Mouse (Mus musculus) kidney, embryonic 15.5 days (tissue): ENCODE data around the gene Cacnb1. TPM values are rescaled to one million over a fixed set of nuclear protein-coding genes. Genes with fewer than 3 reads are reported as not detected.

Experiments
- ATAC-seq: fragments of 200-750 bp; cut with Nextera tagmentation; replicated peaks from 2 replicates; pipeline ENCODE4 v1.8.0; 2017; ENCODE audit warnings: moderate TSS enrichment; ENCODE audit not compliant: low FRiP score
- H3K27ac ChIP-seq: fragments of 300-500 bp; sonication (generic); 2 replicates; pipeline ENCODE4 v1.5.1; 2015; ENCODE audit warnings: mild to moderate bottlenecking, inconsistent platforms
- H3K27me3 ChIP-seq: fragments of 300-500 bp; sonication (generic); 2 replicates; pipeline ENCODE4 v1.6.1; 2015; ENCODE audit warnings: inconsistent platforms
- H3K36me3 ChIP-seq: fragments of 300-500 bp; sonication (generic); 2 replicates; pipeline ENCODE4 v1.6.1; 2015; ENCODE audit warnings: inconsistent platforms
- H3K4me1 ChIP-seq: fragments of 300-500 bp; sonication (generic); 2 replicates; pipeline ENCODE4 v1.6.1; 2015; ENCODE audit warnings: inconsistent platforms
- H3K4me2 ChIP-seq: fragments of 300-500 bp; sonication (generic); 2 replicates; pipeline ENCODE4 v1.6.1; 2015; ENCODE audit warnings: moderate library complexity, mild to moderate bottlenecking, inconsistent platforms
- H3K4me3 ChIP-seq: fragments of 300-500 bp; sonication (generic); replicated peaks from 2 replicates; pipeline ENCODE4 v1.5.1; 2015; ENCODE audit warnings: mild to moderate bottlenecking, inconsistent platforms
- H3K9ac ChIP-seq: fragments of 300-500 bp; sonication (generic); 2 replicates; pipeline ENCODE4 v1.6.1; 2015; ENCODE audit warnings: mild to moderate bottlenecking, inconsistent platforms
- H3K9me3 ChIP-seq: fragments of 300-500 bp; sonication (generic); replicated peaks from 2 replicates; pipeline ENCODE4 v1.6.1; 2016; ENCODE audit warnings: inconsistent platforms
- whole genome bisulfite sequencing: fragments of 180-500 bp; shearing (Covaris S2); methylation state at CpG from one replicate; pipeline ENCODE4 v1.1.7; 2015; ENCODE audit warnings: mixed read lengths; 5-methylcytosine and 5-hydroxymethylcytosine counted together
- polyA plus RNA-seq: library from polyadenylated mRNA; unstranded; fragments of >200 nt; fragmentation: Nextera tagmentation; extraction: Ambion mirVana; gene quantifications from 2 replicates; pipeline ENCODE4 v1.2.1, GENCODE M21; 2015

The Cacnb1 gene
- 14.6 and 15.2 TPM in 2 replicates for polyA plus RNA-seq

DNA sequence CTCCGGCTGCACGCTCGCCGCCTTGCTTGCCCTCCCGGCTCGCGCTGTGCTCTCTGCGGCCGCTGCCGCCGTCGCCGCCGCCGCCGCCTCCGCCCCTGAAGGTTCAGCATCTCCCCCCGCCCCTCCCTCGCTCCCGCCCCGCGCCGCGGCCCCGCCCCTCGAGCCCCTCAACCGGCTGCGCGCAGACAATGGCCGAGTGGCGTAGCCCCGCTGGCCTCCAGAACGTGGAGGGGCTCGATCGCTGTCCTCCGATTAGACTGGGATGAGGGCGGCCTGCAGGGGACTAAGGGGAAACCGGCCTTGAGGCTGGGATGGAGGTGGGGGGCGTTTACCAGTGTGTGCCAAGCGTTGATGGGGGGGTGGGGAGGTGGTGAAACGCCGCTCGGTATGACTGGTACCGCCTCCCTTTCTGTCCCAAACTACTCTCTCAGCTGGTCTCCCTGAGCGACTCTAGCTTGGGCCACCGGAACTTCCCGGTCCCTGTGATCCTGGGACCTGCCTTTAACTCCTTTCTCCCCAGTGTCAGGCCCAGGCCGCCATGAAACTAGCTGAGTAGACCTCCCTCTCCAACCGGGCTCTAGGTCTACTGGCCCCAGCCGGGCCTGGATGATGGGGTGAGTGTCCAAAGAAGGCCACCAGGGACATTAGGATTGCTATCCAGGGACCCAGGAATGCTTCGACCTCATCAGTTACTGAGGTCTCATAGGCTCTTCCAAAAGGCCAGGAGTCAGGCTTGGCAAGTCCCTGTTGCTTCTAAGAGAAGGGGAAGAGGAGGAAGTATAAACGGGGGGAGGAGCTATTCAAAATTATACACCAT lies at the start of gene Cacnb1:
TSS of gene Cacnb1 (minus strand) at position 480 of the 817 bp plus-strand sequence.
- peaks cover 7% of the 10 kb centered on the region for H3K36me3 ChIP-seq
- no peaks in the 10 kb centered on the region for H3K9me3 ChIP-seq
- peaks cover 60% of the 10 kb centered on the region for H3K4me1 ChIP-seq
- peak within 1 kb of the TSS; percentile 91 for H3K4me2 ChIP-seq
- peak within 1 kb of the TSS; percentile 98 for H3K27ac ChIP-seq
- under 1% methylated on average over 51 of the region's 52 CpGs for WGBS
- ATAC-seq = peak; percentile 55
- H3K9ac ChIP-seq = peak within 1 kb of the TSS; percentile 84
- no peaks in the 10 kb centered on the region for H3K27me3 ChIP-seq
- peak within 1 kb of the TSS; percentile 87 for H3K4me3 ChIP-seq

DNA sequence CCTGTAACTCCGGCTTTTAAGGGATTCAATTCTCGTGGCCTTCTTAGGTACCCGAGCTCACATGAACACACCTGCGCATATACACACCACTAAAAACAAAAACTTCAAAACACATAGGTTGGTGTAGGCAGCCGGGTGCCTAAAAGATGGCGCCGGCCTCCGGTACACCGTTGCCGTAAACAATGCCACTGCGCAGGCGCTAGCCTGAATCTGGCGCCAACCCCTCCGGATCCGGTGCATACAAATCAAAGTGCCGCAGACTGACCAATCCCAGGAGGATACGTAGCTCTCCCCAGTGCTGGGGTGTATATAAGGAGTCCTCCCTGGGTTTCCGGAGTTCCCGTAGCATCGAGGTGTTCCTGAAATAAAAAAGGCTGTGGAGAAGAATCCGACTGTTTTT lies 44.4 kb upstream of the Cacnb1 start:
- no peak overlapping the region for H3K4me2 ChIP-seq
- H3K9ac ChIP-seq = no peak overlapping the region
- H3K4me1 ChIP-seq = no peaks in the 10 kb centered on the region
- 93% methylated on average over 21 of the region's 21 CpGs for WGBS
- no peak overlapping the region for H3K4me3 ChIP-seq
- H3K27me3 ChIP-seq = no peaks in the 10 kb centered on the region
- no peak overlapping the region for H3K27ac ChIP-seq
- 0 out of 2 replicates have a peak, but pooled peaks cover 5% of the 10 kb centered on the region for H3K9me3 ChIP-seq
- no peak for ATAC-seq
- no peaks in the 10 kb centered on the region for H3K36me3 ChIP-seq

DNA sequence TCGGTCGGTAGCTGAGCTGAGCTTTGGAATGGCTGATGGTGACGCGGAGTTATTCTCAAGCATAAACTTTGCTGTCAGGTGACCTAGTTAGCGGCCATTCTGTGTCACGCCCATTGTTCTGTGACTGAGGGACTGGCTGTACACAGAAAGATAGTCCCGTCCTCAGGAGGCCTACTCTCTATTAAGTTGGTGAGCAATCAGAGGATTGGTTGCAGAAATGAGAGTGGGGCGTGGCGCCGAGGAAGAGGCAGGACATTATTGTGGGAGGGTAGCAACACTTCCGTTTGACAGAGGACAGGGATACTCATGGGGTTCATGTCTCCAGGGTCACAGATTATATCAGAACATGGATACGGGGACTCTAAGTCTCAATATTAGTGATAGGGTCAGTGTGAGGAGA lies 43.4 kb upstream of the Cacnb1 start:
- H3K36me3 ChIP-seq = no peaks in the 10 kb centered on the region
- ATAC-seq = no peak
- no peaks in the 10 kb centered on the region for H3K4me1 ChIP-seq
- no peak overlapping the region for H3K4me2 ChIP-seq
- no peak overlapping the region for H3K4me3 ChIP-seq
- H3K9me3 ChIP-seq = 0 out of 2 replicates have a peak, but pooled peaks cover 5% of the 10 kb centered on the region
- no peak overlapping the region for H3K9ac ChIP-seq
- no peak overlapping the region for H3K27ac ChIP-seq
- H3K27me3 ChIP-seq = no peaks in the 10 kb centered on the region
- WGBS = 92% methylated on average over 12 of the region's 12 CpGs

DNA sequence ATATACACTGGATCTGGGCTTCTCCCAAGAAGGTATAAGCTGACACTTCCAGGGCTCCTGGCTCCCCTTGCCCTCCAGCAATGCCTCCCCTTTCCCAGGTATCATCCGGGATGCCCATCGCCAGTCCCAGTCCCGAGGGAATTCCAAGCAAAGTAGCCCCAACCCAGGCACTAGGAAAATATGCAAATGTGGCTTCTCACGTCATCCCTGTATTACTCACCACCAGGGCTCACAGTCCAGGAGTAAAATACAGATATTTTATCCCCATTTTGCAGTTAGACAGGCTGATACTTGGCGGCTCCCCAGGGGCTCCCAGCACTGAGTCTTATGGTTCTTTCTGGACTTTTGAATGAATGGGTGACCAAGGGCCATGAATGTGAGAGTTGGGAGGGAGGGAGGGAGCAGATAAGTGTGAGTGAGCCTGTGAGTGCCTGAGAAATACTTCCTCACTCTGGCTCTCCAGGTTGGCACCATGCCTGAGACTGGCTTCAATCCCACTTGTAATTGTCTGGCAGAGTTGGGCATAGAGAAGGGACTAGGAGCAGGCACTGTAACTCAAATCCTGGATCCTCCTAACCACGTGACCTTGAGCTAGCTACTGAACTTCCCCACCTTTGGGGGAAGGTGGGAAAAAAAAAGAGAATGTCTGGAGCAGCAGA lies 39.2 kb upstream of the Cacnb1 start:
- no peak for ATAC-seq
- 66% methylated on average over 6 of the region's 6 CpGs for WGBS

GRCm38 (mm10) chr11:98061441-98061840 lies 38.6 kb upstream of the Cacnb1 start:
- no peak overlapping the region for H3K4me3 ChIP-seq
- no peaks in the 10 kb centered on the region for H3K9me3 ChIP-seq
- no peak overlapping the region for H3K9ac ChIP-seq
- H3K36me3 ChIP-seq = no peaks in the 10 kb centered on the region
- H3K4me2 ChIP-seq = no peak overlapping the region
- 0 out of 2 replicates have a peak, but pooled peaks cover 5% of the 10 kb centered on the region for H3K27me3 ChIP-seq
- H3K27ac ChIP-seq = no peak overlapping the region
- 72% methylated on average over 3 of the region's 3 CpGs for WGBS
- H3K4me1 ChIP-seq = peaks cover 11% of the 10 kb centered on the region
- ATAC-seq = no peak

More for the DNA sequence above, 39.2 kb upstream of the Cacnb1 start:
- H3K36me3 ChIP-seq = no peaks in the 10 kb centered on the region
- no peak overlapping the region for H3K9ac ChIP-seq
- no peak overlapping the region for H3K4me3 ChIP-seq
- no peaks in the 10 kb centered on the region for H3K9me3 ChIP-seq
- H3K4me2 ChIP-seq = no peak overlapping the region
- no peak overlapping the region for H3K27ac ChIP-seq
- H3K27me3 ChIP-seq = 0 out of 2 replicates have a peak, but pooled peaks cover 2% of the 10 kb centered on the region
- peaks cover 9% of the 10 kb centered on the region for H3K4me1 ChIP-seq

DNA sequence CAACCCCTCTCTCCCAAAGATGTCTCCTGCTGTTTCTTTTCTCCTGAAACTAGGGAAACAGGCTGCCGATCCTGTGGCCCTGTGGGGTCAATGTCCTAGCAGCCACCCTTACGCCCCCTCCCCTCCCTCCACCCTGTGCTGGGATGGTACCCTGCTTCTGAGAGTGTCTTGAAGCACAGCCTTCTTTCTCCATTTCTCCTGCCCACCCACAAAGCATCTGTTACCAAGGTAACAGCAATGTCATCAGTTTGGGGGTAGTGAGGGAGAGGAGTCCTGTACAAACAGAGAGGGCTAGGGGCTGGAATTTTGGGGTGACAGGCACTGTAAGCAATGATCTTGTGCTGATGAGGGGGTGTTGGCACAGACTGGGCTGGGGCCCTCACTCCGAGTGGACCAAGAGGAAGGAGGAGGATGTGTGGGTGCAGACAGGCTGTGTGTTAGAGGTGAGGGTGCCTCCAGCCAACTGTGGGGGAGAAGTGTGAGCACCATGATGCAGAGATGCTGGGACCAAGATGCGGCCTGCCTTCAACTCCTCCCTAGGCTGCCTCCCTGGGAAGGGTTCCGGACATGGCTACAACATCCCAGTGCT lies 37.4 kb upstream of the Cacnb1 start:
- H3K4me1 ChIP-seq = peaks cover 11% of the 10 kb centered on the region
- H3K4me2 ChIP-seq = no peak overlapping the region
- ATAC-seq = no peak
- 65% methylated on average over 5 of the region's 5 CpGs for WGBS
- no peaks in the 10 kb centered on the region for H3K36me3 ChIP-seq
- H3K4me3 ChIP-seq = no peak overlapping the region
- no peak overlapping the region for H3K9ac ChIP-seq
- no peaks in the 10 kb centered on the region for H3K9me3 ChIP-seq
- H3K27ac ChIP-seq = no peak overlapping the region
- peaks cover 10% of the 10 kb centered on the region; the same call in 1 of the 2 replicates for H3K27me3 ChIP-seq

DNA sequence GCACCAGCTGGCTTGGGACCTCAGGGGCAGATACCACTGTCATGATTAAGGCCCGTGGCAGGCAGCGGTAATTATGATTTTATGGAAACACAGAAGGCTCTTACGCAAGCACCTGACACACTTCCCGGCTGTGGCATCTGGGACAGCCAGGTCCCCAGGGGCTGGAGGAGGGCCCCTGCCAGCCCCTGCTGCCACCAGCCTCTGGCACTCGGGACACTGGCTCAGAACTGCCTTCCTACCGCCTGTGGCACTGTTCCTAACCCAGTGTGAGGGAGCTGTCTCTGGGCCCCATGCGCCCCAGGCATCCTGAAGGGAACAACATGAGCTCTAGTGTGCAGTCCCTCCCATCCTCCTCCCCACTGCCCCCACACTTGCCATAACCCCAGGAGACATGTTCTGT lies 36.8 kb upstream of the Cacnb1 start:
- whole genome bisulfite sequencing = 63% methylated on average over 7 of the region's 7 CpGs
- H3K27me3 ChIP-seq = peaks cover 13% of the 10 kb centered on the region; the same call in 1 of the 2 replicates
- no peak overlapping the region for H3K9ac ChIP-seq
- H3K9me3 ChIP-seq = no peaks in the 10 kb centered on the region
- no peak overlapping the region for H3K27ac ChIP-seq
- ATAC-seq = no peak
- peaks cover 11% of the 10 kb centered on the region for H3K4me1 ChIP-seq
- no peak overlapping the region for H3K4me3 ChIP-seq
- H3K4me2 ChIP-seq = no peak overlapping the region
- no peaks in the 10 kb centered on the region for H3K36me3 ChIP-seq

GRCm38 (mm10) chr11:98057998-98058397 lies 35.2 kb upstream of the Cacnb1 start:
- no peak overlapping the region for H3K27ac ChIP-seq
- ATAC-seq = no peak
- H3K4me3 ChIP-seq = no peak overlapping the region
- no peaks in the 10 kb centered on the region for H3K36me3 ChIP-seq
- H3K27me3 ChIP-seq = peaks cover 22% of the 10 kb centered on the region
- no peak overlapping the region for H3K4me2 ChIP-seq
- WGBS = 79% methylated on average over 5 of the region's 5 CpGs
- H3K9ac ChIP-seq = no peak overlapping the region
- no peaks in the 10 kb centered on the region for H3K9me3 ChIP-seq
- peaks cover 22% of the 10 kb centered on the region for H3K4me1 ChIP-seq

- Histone ChIP-seq H3K4me2 (peak overlapping the region; percentile 29), H3K27ac (0 out of 2 replicates have a peak overlapping the region, but pooled peaks have one; percentile 22), H3K9ac (no peak overlapping the region), H3K9me3 (no peaks in the 10 kb centered on the region), H3K4me3 (no peak overlapping the region), H3K4me1 (peaks cover 27% of the 10 kb centered on the region), H3K36me3 (no peaks in the 10 kb centered on the region), H3K27me3 (peaks cover 27% of the 10 kb centered on the region)
- 15% methylated on average over 9 of the region's 9 CpGs for WGBS
- ATAC-seq = no peak
Measured at GRCm38 (mm10) chr11:98057466-98057865, 34.6 kb upstream of the Cacnb1 start.

GRCm38 (mm10) chr11:98052989-98053834 lies 30.4 kb upstream of the Cacnb1 start, which contains the start of gene Stac2:
Gene Stac2, minus strand, starts transcription at chr11:98053462.
- WGBS = under 1% methylated on average over 41 of the region's 48 CpGs
- Histone ChIP-seq H3K36me3 (no peaks in the 10 kb centered on the region), H3K9me3 (no peaks in the 10 kb centered on the region), H3K27me3 (peaks cover 51% of the 10 kb centered on the region), H3K4me2 (peak within 1 kb of the TSS; percentile 82), H3K9ac (peak within 1 kb of the TSS; percentile 45), H3K27ac (peak within 1 kb of the TSS; percentile 29; the same call in 1 of the 2 replicates), H3K4me1 (peaks cover 54% of the 10 kb centered on the region), H3K4me3 (peak within 1 kb of the TSS; percentile 52)
- peak; percentile 93 for ATAC-seq
